ENCODE assay signal across 9 mouse cellular contexts in the genomic region with DNA sequence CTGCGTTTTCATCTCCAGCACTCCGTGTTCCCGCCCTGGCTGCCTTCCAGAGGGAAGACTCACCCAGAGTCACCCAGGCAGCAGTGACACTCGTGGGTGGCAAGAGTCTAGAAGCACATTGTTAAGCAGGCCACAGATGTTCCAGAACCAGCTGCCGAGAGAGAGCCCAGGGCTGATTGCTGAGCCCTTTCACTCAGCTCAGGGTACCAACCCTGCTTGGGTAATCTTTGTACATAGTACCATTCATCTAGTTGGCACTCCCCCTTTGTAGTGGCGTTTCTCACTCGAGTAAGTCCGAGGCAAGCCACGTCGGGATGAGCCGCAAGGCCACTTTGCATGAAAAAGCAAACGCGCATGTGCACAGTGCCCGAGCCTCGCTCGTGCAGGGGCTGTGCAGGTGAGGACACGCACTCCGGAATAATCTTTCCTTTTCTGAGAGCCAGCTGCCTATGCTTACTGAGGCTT.
DNase-seq lines count a peak whose midpoint lies in the region; ATAC-seq and TF ChIP-seq lines count a peak whose summit lies in the region.
"Had no signal": no experiment of that assay in that cellular context is flagged by ENCODE, and none has a peak within 500 bp of the region (broad histone marks: within the 10 kb centered on the region; RNA-seq: fewer than 3 reads in every experiment).

No protein-coding gene starts in this region.

- ATAC-seq in forebrain, embryonic 13.5 days = peak; percentile 86
- peak; percentile 18 for ATAC-seq in lung, postnatal 0 days
- ATAC-seq in monocyte, adult 5-6 weeks (replicated peaks; ENCODE audit: insufficient number of reproducible peaks, low FRiP score, low TSS enrichment, poor library complexity, severe bottlenecking) = no peak

- WGBS in forebrain, embryonic 13.5 days = 16% methylated on average over 18 of the region's 18 CpGs
- WGBS in lung, postnatal 0 days = 10% methylated on average over 18 of the region's 18 CpGs

- dilution Hi-C loops in CH12.LX (cut with MboI; ENCODE audit: extremely low pct_ligation_motif_present, extremely low pct_unique_long_range_greater_than_20kb, low sequenced_read_pairs) = no loop called here

- no peak overlapping the region for H3K27ac ChIP-seq in CH12.LX (ENCODE audit: insufficient read depth, low read depth)
- peak overlapping the region; percentile 4; the same call in 1 of the 2 replicates for H3K27ac ChIP-seq in forebrain, embryonic 13.5 days
- peak overlapping the region; percentile 49; the same call in 1 of the 2 replicates for H3K27ac ChIP-seq in lung, postnatal 0 days (ENCODE audit: low read length)
- H3K27ac ChIP-seq: macrophage had no signal

- H3K27me3 ChIP-seq in CH12.LX (replicated peaks) = no peaks in the 10 kb centered on the region
- peaks cover 4% of the 10 kb centered on the region; the same call in 1 of the 2 replicates for H3K27me3 ChIP-seq in forebrain, embryonic 13.5 days
- no peaks in the 10 kb centered on the region for H3K27me3 ChIP-seq in lung, postnatal 0 days (replicated peaks; ENCODE audit: insufficient read depth, low read length)

- no peak for TF ChIP-seq EP300 in CH12.LX (IDR thresholded peaks at IDR 0.05; ENCODE audit: low read length)
- no peak for TF ChIP-seq EP300 in lung, postnatal 0 days (IDR thresholded peaks at IDR 0.05)

- no peak for TF ChIP-seq CTCF in CH12.LX (conservative IDR thresholded peaks at IDR 0.05 in 1 of 2, IDR thresholded peaks at IDR 0.05 in 1 of 2; ENCODE audit: low read depth in 2 of 2, low read length in 2 of 2)
- TF ChIP-seq CTCF in lung, postnatal 0 days (IDR thresholded peaks at IDR 0.05) = no peak

- peak overlapping the region; percentile 54 for H3K4me2 ChIP-seq in CH12.LX (ENCODE audit: insufficient read depth, low read depth, poor library complexity, severe bottlenecking)
- peak overlapping the region; percentile 61 for H3K4me2 ChIP-seq in forebrain, embryonic 13.5 days
- peak overlapping the region; percentile 62 for H3K4me2 ChIP-seq in lung, postnatal 0 days (replicated peaks; ENCODE audit: low read depth, low read length)

- TF ChIP-seq RAD21 in CH12.LX (IDR thresholded peaks at IDR 0.05; ENCODE audit: low read depth, low read length) = no peak

- H3K4me1 ChIP-seq in CH12.LX (ENCODE audit: control insufficient read depth in 1 of 2, insufficient read depth in 2 of 2) = peaks cover 0 to 3% of the 10 kb centered on the region in 2 experiments; a peak in 1 of 4 replicates
- peaks cover 31% of the 10 kb centered on the region for H3K4me1 ChIP-seq in forebrain, embryonic 13.5 days
- H3K4me1 ChIP-seq in lung, postnatal 0 days (ENCODE audit: insufficient read depth, low read depth, low read length) = peaks cover 8% of the 10 kb centered on the region; the same call in 1 of the 2 replicates

- H3K9ac ChIP-seq in CH12.LX (ENCODE audit: insufficient read depth, low read depth) = no peak overlapping the region
- H3K9ac ChIP-seq in forebrain, embryonic 13.5 days = peak overlapping the region; percentile 21; the same call in 1 of the 2 replicates
- no peak overlapping the region for H3K9ac ChIP-seq in lung, postnatal 0 days (replicated peaks; ENCODE audit: low read depth)

- H3K9me3 ChIP-seq in CH12.LX (replicated peaks; ENCODE audit: low read length) = no peaks in the 10 kb centered on the region
- H3K9me3 ChIP-seq in forebrain, embryonic 13.5 days (replicated peaks) = no peaks in the 10 kb centered on the region
- H3K9me3 ChIP-seq in lung, postnatal 0 days (ENCODE audit: low read length) = no peaks in the 10 kb centered on the region

- H3K36me3 ChIP-seq in CH12.LX (replicated peaks in 1 of 2; ENCODE audit: control insufficient read depth in 1 of 2, insufficient read depth in 1 of 2, low read length in 1 of 2) = no peaks in the 10 kb centered on the region
- no peaks in the 10 kb centered on the region for H3K36me3 ChIP-seq in forebrain, embryonic 13.5 days (ENCODE audit: poor library complexity, severe bottlenecking)
- no peaks in the 10 kb centered on the region for H3K36me3 ChIP-seq in lung, postnatal 0 days (ENCODE audit: insufficient read depth, low read length)

- DNase-seq in adrenal gland, adult (ENCODE audit: inconsistent age in 2 of 2, low spot score in 1 of 2) = peak; percentile 46 to 67
- no peak for DNase-seq in adrenal gland, postnatal 4 days (ENCODE audit: low spot score in 2 of 2)
- no peak for DNase-seq in CH12.LX (ENCODE audit: extremely low read depth)
- DNase-seq in kidney, postnatal 10 days = peak; percentile 43
- peak; percentile 10 for DNase-seq in lung, postnatal 0 days (ENCODE audit: low spot score)
- DNase-seq in right cerebral cortex, postnatal 14 days = peak; percentile 30

- in situ Hi-C loops in CH12.LX (cut with MboI; ENCODE audit: low pct_ligation_motif_present, low pct_unique_long_range_greater_than_20kb, low sequenced_read_pairs) = no loop called here

- TF ChIP-seq POLR2A in CH12.LX (IDR thresholded peaks at IDR 0.05; ENCODE audit: low read depth, low read length) = no peak

- H3K79me2 ChIP-seq in CH12.LX (replicated peaks; ENCODE audit: control insufficient read depth, extremely low read depth, insufficient read depth, poor library complexity, severe bottlenecking) = no peaks in the 10 kb centered on the region

- H3K4me3 ChIP-seq in CH12.LX (replicated peaks in 1 of 3; ENCODE audit: low read depth in 2 of 3, low read length in 2 of 3, poor library complexity in 1 of 3) = no peak overlapping the region
- H3K4me3 ChIP-seq in forebrain, embryonic 13.5 days = peak overlapping the region; percentile 31
- peak overlapping the region; percentile 32; the same call in 1 of the 2 replicates for H3K4me3 ChIP-seq in lung, postnatal 0 days (ENCODE audit: low read depth, low read length)

TF ChIP-seq in CH12.LX, 34 proteins besides CTCF, POLR2A, EP300 and RAD21:
- TF ChIP-seq NRF1 (IDR thresholded peaks at IDR 0.05; ENCODE audit: low read depth, low read length) = peak; percentile 72
- no peak for TF ChIP-seq CHD1 (IDR thresholded peaks at IDR 0.05; ENCODE audit: low read depth, low read length)
- peak; percentile 81 for TF ChIP-seq BHLHE40 (IDR thresholded peaks at IDR 0.05; ENCODE audit: low read depth, low read length)
TF ChIP-seq in CH12.LX: peak in this region for 2.

Comparison
In these comparisons a context has a peak if more than half of its experiments do, and no peak if none do; other contexts are left out.
1. DNase-seq: peak in adrenal gland, adult (2 of 2), kidney, postnatal 10 days (single experiment), lung, postnatal 0 days (single experiment) and right cerebral cortex, postnatal 14 days (single experiment); none in adrenal gland, postnatal 4 days (0 of 2) and CH12.LX (single experiment).
2. H3K4me3 ChIP-seq: peak in forebrain, embryonic 13.5 days (single experiment) and lung, postnatal 0 days (single experiment); none in CH12.LX (0 of 3).
3. Peak in every context shown above with its lines, with median percentiles within 50 percentile points of each other: H3K4me2 ChIP-seq.